Mouse (Mus musculus): ENCODE measurements around the gene Ppara. TPM values are rescaled to one million over a fixed set of nuclear protein-coding genes. Genes with fewer than 3 reads are reported as not detected.
A peak's percentile ranks its signal among the peaks of the same experiment; 100 is the strongest.

The Ppara gene
- polyA plus RNA-seq, 1 experiment from 2014 or later: 2.5 TPM

- H3K27ac ChIP-seq (ENCODE audit: low read depth, low read length): peak overlapping the region; percentile 64; the same call in 1 of the 2 replicates
- H3K4me1 ChIP-seq (replicated peaks; ENCODE audit: control insufficient read depth, insufficient read depth, low read length): peaks cover 7% of the 10 kb centered on the region
- H3K36me3 ChIP-seq (ENCODE audit: control insufficient read depth, insufficient read depth, low read length): no peaks in the 10 kb centered on the region
- WGBS: 45% methylated on average over 8 of the region's 8 CpGs
- H3K4me3 ChIP-seq (ENCODE audit: low read depth, low read length): peak overlapping the region; percentile 65
- no peak for DNase-seq (ENCODE audit: low spot score)
- H3K9ac ChIP-seq (ENCODE audit: low read depth, low read length): peak overlapping the region; percentile 64
- H3K27me3 ChIP-seq (replicated peaks; ENCODE audit: control insufficient read depth, insufficient read depth, low read length): no peaks in the 10 kb centered on the region
- H3K4me2 ChIP-seq: peak overlapping the region; percentile 85
- no peak for ATAC-seq (replicated peaks; ENCODE audit: low FRiP score)
- no peaks in the 10 kb centered on the region for H3K9me3 ChIP-seq (ENCODE audit: control insufficient read depth, low read length)
These were observed 97.8 kb downstream of the Ppara start for GRCm38 (mm10) chr15:85832599-85832998.

DNA sequence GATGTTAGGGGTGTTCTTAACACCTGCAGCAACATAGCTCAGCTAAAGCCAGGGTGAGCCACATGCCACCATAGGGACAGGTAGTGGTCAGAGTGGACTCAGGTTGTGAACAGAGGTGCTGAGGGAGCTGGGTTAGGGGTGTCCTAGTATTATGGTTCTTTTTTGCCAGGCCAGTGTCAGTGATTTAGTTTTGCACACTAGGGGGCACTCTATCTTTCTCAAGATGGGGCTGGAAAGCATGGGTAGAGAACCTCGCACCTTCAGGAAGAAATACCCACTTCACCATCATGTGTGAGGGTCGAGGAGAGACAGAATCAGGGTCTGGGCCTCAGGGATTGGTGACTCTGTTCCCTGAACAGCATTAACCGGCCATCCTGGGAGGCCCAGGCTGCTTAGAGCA, 100.6 kb downstream of the Ppara start:
- no peaks in the 10 kb centered on the region for H3K9me3 ChIP-seq (ENCODE audit: control insufficient read depth, low read length)
- no peak overlapping the region for H3K4me2 ChIP-seq
- no peaks in the 10 kb centered on the region for H3K36me3 ChIP-seq (ENCODE audit: control insufficient read depth, insufficient read depth, low read length)
- H3K4me3 ChIP-seq (ENCODE audit: low read depth, low read length): no peak overlapping the region
- H3K27ac ChIP-seq (ENCODE audit: low read depth, low read length): no peak overlapping the region
- no peak overlapping the region for H3K9ac ChIP-seq (ENCODE audit: low read depth, low read length)
- no peaks in the 10 kb centered on the region for H3K27me3 ChIP-seq (replicated peaks; ENCODE audit: control insufficient read depth, insufficient read depth, low read length)
- WGBS: 50% methylated on average over 3 of the region's 3 CpGs
- H3K4me1 ChIP-seq (replicated peaks; ENCODE audit: control insufficient read depth, insufficient read depth, low read length): peaks cover 7% of the 10 kb centered on the region
- DNase-seq (ENCODE audit: low spot score): no peak
- no peak for ATAC-seq (replicated peaks; ENCODE audit: low FRiP score)

DNA sequence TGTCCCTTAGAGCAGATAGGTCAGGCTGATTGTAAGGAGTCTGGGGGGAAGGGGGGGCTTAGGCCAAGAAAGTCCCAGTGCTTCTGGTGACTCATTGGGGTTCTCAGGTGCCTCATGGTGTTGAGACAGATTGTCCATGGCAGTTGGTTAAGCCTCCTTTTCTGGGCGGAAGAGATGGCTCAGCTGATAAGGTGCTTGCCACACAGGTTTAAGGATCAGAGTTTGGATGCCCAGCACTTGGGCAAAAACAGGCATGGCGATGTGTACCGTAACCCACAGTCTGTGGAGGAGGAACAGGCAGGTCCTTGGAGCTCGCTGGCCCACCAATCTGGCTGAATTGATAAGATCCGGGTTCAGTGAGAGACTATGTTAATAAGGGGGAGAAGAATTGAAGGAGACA, 102.1 kb downstream of the Ppara start:
- peaks cover 7% of the 10 kb centered on the region for H3K4me1 ChIP-seq (replicated peaks; ENCODE audit: control insufficient read depth, insufficient read depth, low read length)
- H3K36me3 ChIP-seq (ENCODE audit: control insufficient read depth, insufficient read depth, low read length): no peaks in the 10 kb centered on the region
- no peaks in the 10 kb centered on the region for H3K9me3 ChIP-seq (ENCODE audit: control insufficient read depth, low read length)
- no peaks in the 10 kb centered on the region for H3K27me3 ChIP-seq (replicated peaks; ENCODE audit: control insufficient read depth, insufficient read depth, low read length)
- DNase-seq (ENCODE audit: low spot score) (no peak), ATAC-seq (replicated peaks; ENCODE audit: low FRiP score) (no peak)
- WGBS: 83% methylated on average over 5 of the region's 5 CpGs
- H3K4me3 ChIP-seq (ENCODE audit: low read depth, low read length): no peak overlapping the region
- no peak overlapping the region for H3K27ac ChIP-seq (ENCODE audit: low read depth, low read length)
- H3K9ac ChIP-seq (ENCODE audit: low read depth, low read length): no peak overlapping the region
- H3K4me2 ChIP-seq: no peak overlapping the region

GRCm38 (mm10) chr15:85840983-85841382, 106.2 kb downstream of the Ppara start:
- H3K4me3 ChIP-seq (ENCODE audit: low read depth, low read length): no peak overlapping the region
- no peaks in the 10 kb centered on the region for H3K27me3 ChIP-seq (replicated peaks; ENCODE audit: control insufficient read depth, insufficient read depth, low read length)
- ATAC-seq (replicated peaks; ENCODE audit: low FRiP score) (no peak; the same call in 1 of the 2 replicates), DNase-seq (ENCODE audit: low spot score) (no peak)
- H3K9me3 ChIP-seq (ENCODE audit: control insufficient read depth, low read length): no peaks in the 10 kb centered on the region
- H3K9ac ChIP-seq (ENCODE audit: low read depth, low read length): no peak overlapping the region
- no peaks in the 10 kb centered on the region; the same call in 1 of the 2 replicates for H3K4me1 ChIP-seq (replicated peaks; ENCODE audit: control insufficient read depth, insufficient read depth, low read length)
- H3K36me3 ChIP-seq (ENCODE audit: control insufficient read depth, insufficient read depth, low read length): no peaks in the 10 kb centered on the region
- no peak overlapping the region for H3K4me2 ChIP-seq
- H3K27ac ChIP-seq (ENCODE audit: low read depth, low read length): no peak overlapping the region
- WGBS: 38% methylated on average over 6 of the region's 6 CpGs

GRCm38 (mm10) chr15:85841796-85842360, 107.1 kb downstream of the Ppara start:
- Histone ChIP-seq H3K36me3 (ENCODE audit: control insufficient read depth, insufficient read depth, low read length) (no peaks in the 10 kb centered on the region), H3K4me3 (ENCODE audit: low read depth, low read length) (no peak overlapping the region), H3K4me1 (replicated peaks; ENCODE audit: control insufficient read depth, insufficient read depth, low read length) (no peaks in the 10 kb centered on the region; the same call in 1 of the 2 replicates), H3K9me3 (ENCODE audit: control insufficient read depth, low read length) (no peaks in the 10 kb centered on the region), H3K27ac (ENCODE audit: low read depth, low read length) (no peak overlapping the region), H3K4me2 (no peak overlapping the region), H3K9ac (ENCODE audit: low read depth, low read length) (no peak overlapping the region), H3K27me3 (replicated peaks; ENCODE audit: control insufficient read depth, insufficient read depth, low read length) (no peaks in the 10 kb centered on the region)
- DNase-seq (ENCODE audit: low spot score) (no peak), ATAC-seq (replicated peaks; ENCODE audit: low FRiP score) (peak; percentile 43; the same call in 1 of the 2 replicates)
- 65% methylated on average over 5 of the region's 5 CpGs for WGBS

GRCm38 (mm10) chr15:85845071-85845470, 110.3 kb downstream of the Ppara start:
- Histone ChIP-seq H3K27ac (ENCODE audit: low read depth, low read length) (no peak overlapping the region), H3K9me3 (ENCODE audit: control insufficient read depth, low read length) (no peaks in the 10 kb centered on the region), H3K27me3 (replicated peaks; ENCODE audit: control insufficient read depth, insufficient read depth, low read length) (no peaks in the 10 kb centered on the region), H3K9ac (ENCODE audit: low read depth, low read length) (no peak overlapping the region), H3K4me1 (replicated peaks; ENCODE audit: control insufficient read depth, insufficient read depth, low read length) (no peaks in the 10 kb centered on the region; the same call in 1 of the 2 replicates), H3K4me2 (no peak overlapping the region), H3K36me3 (ENCODE audit: control insufficient read depth, insufficient read depth, low read length) (no peaks in the 10 kb centered on the region), H3K4me3 (ENCODE audit: low read depth, low read length) (no peak overlapping the region)
- DNase-seq (ENCODE audit: low spot score) (no peak), ATAC-seq (replicated peaks; ENCODE audit: low FRiP score) (no peak)

GRCm38 (mm10) chr15:85851656-85852392, 117.0 kb downstream of the Ppara start:
- no peaks in the 10 kb centered on the region for H3K27me3 ChIP-seq (replicated peaks; ENCODE audit: control insufficient read depth, insufficient read depth, low read length)
- 74% methylated on average over 12 of the region's 12 CpGs for WGBS
- no peak for ATAC-seq (replicated peaks; ENCODE audit: low FRiP score)
- no peak overlapping the region for H3K4me2 ChIP-seq
- DNase-seq (ENCODE audit: low spot score): no peak
- H3K9ac ChIP-seq (ENCODE audit: low read depth, low read length): no peak overlapping the region
- no peak overlapping the region for H3K4me3 ChIP-seq (ENCODE audit: low read depth, low read length)
- H3K36me3 ChIP-seq (ENCODE audit: control insufficient read depth, insufficient read depth, low read length): no peaks in the 10 kb centered on the region
- no peak overlapping the region for H3K27ac ChIP-seq (ENCODE audit: low read depth, low read length)
- H3K9me3 ChIP-seq (ENCODE audit: control insufficient read depth, low read length): no peaks in the 10 kb centered on the region
- H3K4me1 ChIP-seq (replicated peaks; ENCODE audit: control insufficient read depth, insufficient read depth, low read length): no peaks in the 10 kb centered on the region

Data from liver, embryonic 11.5 days (tissue).